Mouse (Mus musculus): Measurements from ENCODE around the gene Ccnb1ip1.

Gene Ccnb1ip1

DNA sequence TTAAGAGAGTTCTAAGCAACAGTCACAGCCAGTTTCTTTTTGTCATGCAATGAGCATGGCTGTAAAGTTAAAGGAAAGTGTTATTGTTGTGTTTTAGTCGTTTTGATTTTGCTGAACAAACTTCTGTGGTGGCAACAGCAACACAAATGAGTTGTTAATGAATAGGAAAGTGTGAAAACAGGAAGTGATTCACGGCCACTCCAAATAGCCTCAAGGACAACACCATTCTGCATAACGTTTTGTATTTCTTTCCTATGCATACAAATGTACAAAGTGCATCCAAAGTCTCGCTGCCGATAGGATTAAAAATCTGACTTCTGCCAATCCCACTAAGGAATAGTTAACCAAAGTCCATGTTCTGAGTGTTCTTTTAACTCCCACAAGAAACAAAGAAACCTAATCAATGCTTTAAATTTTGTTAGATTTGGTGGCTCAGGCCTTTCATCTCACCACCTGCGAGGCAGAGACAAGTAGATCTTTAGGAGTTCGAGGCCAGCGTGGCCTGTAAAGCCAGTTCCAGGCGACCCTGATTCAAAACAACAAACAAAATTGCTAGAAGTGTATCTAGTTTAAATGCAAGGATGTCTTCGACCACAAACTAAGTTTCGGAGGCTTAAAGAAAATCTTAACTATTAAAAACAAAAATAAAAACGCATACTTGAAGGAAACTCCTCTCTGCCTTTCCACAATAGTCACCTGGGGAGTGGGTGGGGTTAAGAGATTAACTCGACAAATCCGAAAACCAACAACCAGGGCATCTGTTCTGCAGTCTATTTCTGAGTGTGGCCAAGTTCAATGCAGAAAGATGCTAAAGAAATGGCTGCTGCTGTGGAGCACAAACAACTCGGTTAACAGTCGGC is 22.9 kb downstream of the Ccnb1ip1 start:
- no peak for DNase-seq (ENCODE audit: low read depth, low spot score)

DNA sequence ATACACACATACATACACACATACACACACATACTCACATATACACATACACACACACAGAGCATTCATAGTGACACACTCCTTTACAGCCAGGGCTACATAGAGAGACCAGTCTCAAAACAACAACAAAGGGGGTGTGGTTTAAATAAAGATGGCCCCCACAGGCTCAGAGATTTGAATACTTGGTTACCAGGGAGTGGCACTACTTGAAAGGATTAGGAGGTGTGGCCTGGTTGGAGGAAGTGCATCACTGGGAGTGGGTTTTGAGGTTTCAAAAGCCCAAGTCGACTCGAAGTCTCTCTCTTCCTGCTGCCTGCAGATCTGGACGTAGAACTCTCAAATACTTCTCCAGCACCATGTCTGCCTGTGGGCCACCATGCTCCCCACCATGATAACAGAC is 25.4 kb downstream of the Ccnb1ip1 start:
- no peak for DNase-seq (ENCODE audit: low read depth, low spot score)

GRCm38 (mm10) chr14:50771342-50771741 is 36.2 kb downstream of the Ccnb1ip1 start:
- DNase-seq (ENCODE audit: low read depth, low spot score), result no peak

- DNase-seq (ENCODE audit: low read depth, low spot score), result no peak
Measured at GRCm38 (mm10) chr14:50765736-50766135, 41.8 kb downstream of the Ccnb1ip1 start.

- no peak for DNase-seq (ENCODE audit: low read depth, low spot score)
Measured at GRCm38 (mm10) chr14:50758416-50759085, 49.0 kb downstream of the Ccnb1ip1 start.

- DNase-seq (ENCODE audit: low read depth, low spot score), result no peak
Measured at GRCm38 (mm10) chr14:50744994-50745393, 62.5 kb downstream of the Ccnb1ip1 start, which contains the start of gene Olfr749. Olfr749 (minus strand) TSS chr14:50745094.

DNA sequence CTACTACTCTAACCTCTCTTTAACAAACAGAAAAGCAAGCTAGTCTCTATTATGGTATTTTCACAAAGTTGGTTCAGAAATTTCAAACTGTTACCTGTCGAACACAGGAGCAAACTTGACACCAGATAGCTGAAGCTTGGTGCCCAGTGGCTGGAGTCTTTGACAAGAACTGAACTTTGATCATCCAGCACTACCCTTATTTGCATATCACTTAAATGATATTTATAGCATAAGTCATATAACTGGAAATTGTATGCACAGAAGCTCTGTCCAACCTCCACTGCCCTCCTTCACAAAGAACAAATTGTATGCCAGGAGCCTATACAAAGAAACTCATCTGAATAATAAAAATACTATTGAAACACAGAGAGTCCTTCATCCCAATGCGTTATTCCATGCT is 65.9 kb downstream of the Ccnb1ip1 start:
- DNase-seq (ENCODE audit: low read depth, low spot score), result no peak

DNA sequence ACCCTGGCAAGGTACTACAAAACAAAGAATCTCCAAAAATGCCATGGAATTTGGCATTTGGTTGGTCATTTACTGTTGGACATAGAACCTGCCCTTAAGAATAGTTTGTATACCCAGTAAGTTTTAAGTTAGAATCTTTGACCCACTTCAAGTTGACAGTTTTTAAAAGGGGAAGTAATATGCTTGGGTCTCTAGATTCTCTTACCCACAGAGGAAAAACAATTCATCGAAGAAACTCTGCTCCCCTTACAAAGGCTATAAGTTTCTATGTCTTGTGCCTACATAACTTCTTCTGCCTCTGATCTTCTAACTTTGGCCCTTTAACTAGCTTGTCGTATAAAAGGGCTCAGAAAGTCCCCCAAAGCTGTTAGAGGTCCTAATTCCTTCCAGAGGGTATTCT is 67.2 kb downstream of the Ccnb1ip1 start:
- no peak for DNase-seq (ENCODE audit: low read depth, low spot score)

Data from brain, embryonic 18.5 days (tissue).